Mouse (Mus musculus) bone marrow macrophage, adult 2 months (primary cell): ENCODE data around the gene Orc6. TPM values are rescaled to one million over a fixed set of nuclear protein-coding genes. Genes with fewer than 3 reads are reported as not detected.

Experiments used
- H3K27ac ChIP-seq: 2 replicates; pipeline ENCODE4 v1.5.1; 2012; ENCODE audit warnings: low read depth, low read length; ENCODE audit not compliant: insufficient read depth
- H3K4me1 ChIP-seq: 2 replicates; pipeline ENCODE4 v1.6.1; 2012; ENCODE audit warnings: low read length; ENCODE audit not compliant: control insufficient read depth, insufficient read depth
- H3K4me3 ChIP-seq: 2 replicates; pipeline ENCODE4 v1.5.1; 2012; ENCODE audit warnings: mild to moderate bottlenecking, low read length, moderate library complexity; ENCODE audit not compliant: insufficient read depth
- CTCF ChIP-seq: IDR thresholded peaks from 2 replicates; pipeline ENCODE4 v1.5.1; 2012; ENCODE audit warnings: low read depth, mild to moderate bottlenecking, low read length, moderate library complexity
- POLR2A ChIP-seq: IDR thresholded peaks from 2 replicates; pipeline ENCODE4 v1.6.1; 2012; ENCODE audit warnings: mild to moderate bottlenecking, low read depth, low read length, borderline replicate concordance
- polyA plus RNA-seq: library from polyadenylated mRNA; stranded (reverse); fragments of >200 nt; gene quantifications from 2 replicates; pipeline ENCODE4 v1.2.4, GENCODE M21; 2012; ENCODE audit not compliant: missing spikeins, insufficient read depth, insufficient read length

The Orc6 gene
- polyA plus RNA-seq, 1 experiment, result 22.8 TPM

DNA sequence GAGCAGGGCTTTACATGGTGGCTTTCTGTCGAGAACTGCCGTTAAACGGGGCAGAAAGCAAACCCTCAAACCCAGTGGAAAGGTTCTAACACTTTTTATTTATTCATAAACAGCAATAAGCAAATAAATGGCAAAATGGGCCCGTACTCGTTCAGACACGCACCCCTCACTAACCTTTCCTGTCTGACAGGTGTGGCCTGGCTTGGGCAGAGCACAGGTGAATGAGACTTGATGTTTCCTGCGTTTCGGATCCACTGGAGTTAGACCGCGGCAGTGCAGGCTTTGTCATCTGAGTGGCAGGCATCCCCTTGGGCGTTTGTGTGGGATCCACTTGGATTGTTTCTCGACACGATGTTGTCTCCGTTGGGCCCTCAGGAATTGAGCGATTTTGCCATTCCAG is 22.5 kb downstream of the Orc6 start:
- no peak overlapping the region for H3K4me3 ChIP-seq
- TF ChIP-seq CTCF (no peak), POLR2A (no peak)
- H3K27ac ChIP-seq, result no peak overlapping the region
- no peaks in the 10 kb centered on the region for H3K4me1 ChIP-seq

DNA sequence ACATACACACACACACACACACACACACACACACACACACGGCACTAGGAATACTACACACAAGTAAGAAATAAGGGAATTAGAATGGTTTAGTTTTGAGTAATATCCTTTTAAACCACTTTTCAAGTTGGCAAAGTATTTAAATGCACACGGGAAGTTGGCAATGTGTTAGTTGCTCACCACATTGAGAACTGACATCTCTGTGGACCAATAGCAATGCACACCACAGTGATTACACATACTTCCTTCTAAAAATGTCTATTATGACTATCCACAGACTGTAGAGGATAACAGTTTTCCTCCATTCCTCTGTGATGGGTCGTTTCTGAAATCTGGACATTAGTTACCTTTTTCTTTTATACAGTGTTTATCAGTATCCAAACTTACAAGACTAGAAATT is 23.7 kb downstream of the Orc6 start:
- Histone ChIP-seq H3K27ac (no peak overlapping the region), H3K4me1 (no peaks in the 10 kb centered on the region), H3K4me3 (no peak overlapping the region)
- TF ChIP-seq POLR2A (no peak), CTCF (no peak)

DNA sequence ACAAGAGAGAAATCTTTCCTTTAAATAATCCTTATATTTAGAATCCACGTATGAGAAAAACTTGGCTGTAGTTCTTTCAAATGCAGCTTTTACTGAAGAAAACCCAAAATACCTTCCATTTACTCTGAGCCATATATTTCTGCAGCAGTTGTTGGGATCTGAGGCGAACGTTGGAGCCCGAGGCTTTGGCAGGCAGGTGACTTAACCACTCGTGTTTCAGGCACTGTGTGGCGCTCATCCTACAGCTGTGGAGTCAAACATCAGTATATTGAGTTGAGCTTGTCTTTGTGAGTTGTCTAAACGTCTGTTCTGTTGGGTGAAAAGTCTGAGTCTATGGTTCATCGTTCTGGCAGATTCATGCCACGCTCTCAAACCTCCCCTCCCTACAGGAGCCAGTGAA is 27.6 kb downstream of the Orc6 start:
- TF ChIP-seq POLR2A (no peak), CTCF (no peak)
- Histone ChIP-seq H3K4me3 (no peak overlapping the region), H3K4me1 (no peaks in the 10 kb centered on the region), H3K27ac (no peak overlapping the region)

DNA sequence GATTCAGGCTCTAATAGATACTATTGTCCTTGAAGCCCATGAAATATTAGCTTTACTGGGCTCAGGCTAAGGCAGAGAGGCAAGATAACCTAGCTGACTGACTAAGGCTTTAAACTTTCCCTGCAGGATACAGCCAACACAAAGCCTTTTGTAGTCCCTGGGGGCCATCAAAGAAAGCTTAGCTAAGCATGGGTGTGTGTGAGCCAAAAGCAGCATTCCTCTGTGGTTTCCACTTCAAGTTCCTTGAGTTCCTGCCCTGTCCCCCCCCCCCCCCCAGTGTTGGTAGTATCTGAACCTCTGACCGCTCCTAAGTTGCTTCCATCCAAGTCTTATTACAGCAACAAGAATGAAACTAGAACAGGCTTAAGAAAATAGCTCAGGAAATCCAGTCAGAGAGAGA is 30.1 kb downstream of the Orc6 start:
- no peak overlapping the region for H3K4me3 ChIP-seq

DNA sequence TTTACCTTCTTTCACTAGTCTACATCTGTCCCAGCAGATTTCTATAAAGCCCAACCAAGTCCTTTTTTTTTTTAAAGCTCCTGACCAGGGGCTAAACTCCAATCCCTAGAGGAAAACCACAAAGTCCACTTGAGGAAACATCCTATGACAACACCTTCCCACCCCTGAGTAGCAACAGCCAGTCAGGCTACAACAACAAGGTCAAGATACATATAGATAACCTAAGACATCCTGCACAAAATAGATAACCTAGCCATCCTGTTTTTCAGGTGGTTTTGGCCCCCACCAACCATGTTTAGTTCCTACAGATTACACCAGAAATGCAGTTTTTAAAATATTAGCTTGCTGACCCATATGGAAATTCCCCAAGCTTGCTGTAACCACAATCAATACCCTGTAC is 35.7 kb downstream of the Orc6 start:
- TF ChIP-seq CTCF (no peak), POLR2A (no peak)
- Histone ChIP-seq H3K4me3 (no peak overlapping the region), H3K4me1 (no peaks in the 10 kb centered on the region), H3K27ac (no peak overlapping the region)

More for the DNA sequence above, 30.1 kb downstream of the Orc6 start:
- no peak for TF ChIP-seq CTCF
- no peak for TF ChIP-seq POLR2A
- Histone ChIP-seq H3K4me1 (no peaks in the 10 kb centered on the region), H3K27ac (no peak overlapping the region)

DNA sequence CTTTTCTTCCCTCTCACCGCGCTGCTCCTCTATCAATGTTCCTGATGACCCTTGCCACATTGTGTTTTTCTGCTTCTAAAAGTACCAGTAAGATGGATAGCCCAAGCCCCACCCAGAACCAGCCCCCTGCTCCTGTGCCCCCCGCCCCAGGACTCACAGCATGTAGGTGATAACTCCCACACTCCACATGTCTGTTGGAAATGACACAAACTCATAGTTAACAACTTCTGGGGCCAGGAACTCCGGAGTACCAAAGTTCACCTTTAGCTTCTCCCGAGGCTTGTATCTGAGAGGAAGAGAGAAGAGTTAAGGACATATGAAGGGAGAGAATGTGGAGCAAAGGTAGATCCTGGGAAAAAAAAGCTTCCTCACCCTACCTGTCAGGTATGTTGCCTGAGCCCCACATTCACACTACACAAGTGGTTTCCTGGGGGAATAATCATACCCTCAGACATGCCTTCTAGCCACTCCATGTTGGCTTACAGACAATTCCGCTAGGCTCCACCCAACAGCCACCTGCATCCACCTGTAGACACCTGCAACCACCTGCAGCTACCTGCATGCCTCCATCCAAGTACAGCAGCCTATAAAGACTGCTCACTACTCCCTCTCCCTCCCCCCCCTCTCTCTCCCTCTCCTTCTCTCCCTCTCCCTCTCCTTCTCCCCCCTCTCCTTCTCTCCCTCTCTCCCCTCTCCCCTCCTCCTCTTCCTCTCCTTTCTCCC is 36.9 kb downstream of the Orc6 start:
- Histone ChIP-seq H3K27ac (no peak overlapping the region), H3K4me1 (no peaks in the 10 kb centered on the region), H3K4me3 (no peak overlapping the region)
- TF ChIP-seq CTCF, result no peak
- no peak for TF ChIP-seq POLR2A

DNA sequence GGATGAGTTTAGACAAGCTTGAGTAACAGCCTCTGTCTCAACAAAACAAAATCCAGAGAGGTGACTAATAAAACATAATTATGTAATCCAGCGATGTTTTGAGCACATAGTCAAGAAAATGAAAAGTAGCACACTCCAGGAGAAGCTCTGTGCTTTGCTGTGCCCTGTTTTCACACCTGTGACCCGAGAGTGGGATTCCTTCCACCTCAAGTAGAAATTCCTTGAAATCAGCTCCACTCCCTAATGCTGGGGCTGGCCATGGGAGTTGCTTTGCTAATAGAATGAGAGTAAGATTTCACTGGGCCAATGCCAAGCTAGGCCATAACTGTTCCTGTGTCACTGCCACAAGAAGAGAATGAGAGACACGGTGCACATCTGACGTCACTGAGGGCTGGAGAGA is 38.2 kb downstream of the Orc6 start:
- no peak overlapping the region for H3K4me3 ChIP-seq
- H3K27ac ChIP-seq, result no peak overlapping the region
- no peaks in the 10 kb centered on the region for H3K4me1 ChIP-seq
- no peak for TF ChIP-seq CTCF
- TF ChIP-seq POLR2A, result no peak

DNA sequence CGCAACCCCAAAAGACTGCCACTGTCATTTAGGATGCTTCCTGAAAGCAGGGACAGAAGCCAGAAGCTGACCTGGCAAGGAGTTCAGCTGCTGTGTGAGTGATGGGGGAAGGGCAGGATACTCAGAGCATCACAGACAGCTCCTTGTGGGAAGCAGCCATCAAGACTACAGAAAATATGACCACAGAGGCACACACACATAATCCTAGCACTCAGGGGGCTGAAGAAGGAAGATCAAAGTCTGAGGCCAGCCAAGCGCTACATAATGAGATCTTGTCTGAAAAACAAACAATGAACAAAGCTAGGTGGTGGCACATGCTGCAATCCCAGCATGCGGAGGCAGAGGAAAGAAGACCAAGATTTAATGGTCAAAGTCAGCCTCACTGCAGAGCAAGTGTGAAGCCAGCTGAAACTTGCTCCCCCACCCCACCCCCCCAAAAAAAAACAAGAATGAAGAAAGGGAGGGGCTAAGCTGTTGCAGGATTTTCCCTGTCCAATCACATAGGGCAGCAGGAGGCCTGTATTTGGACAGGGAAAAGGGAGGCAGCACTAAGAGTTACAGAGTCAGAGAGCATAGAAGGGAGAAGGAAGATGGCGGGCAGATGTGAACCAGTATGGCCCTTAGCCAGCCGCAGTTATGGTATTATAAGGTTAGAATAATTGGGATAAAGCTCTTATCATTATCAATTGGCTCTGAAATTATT is 40.6 kb downstream of the Orc6 start:
- TF ChIP-seq POLR2A, result no peak
- no peak for TF ChIP-seq CTCF
- no peak overlapping the region for H3K27ac ChIP-seq
- no peak overlapping the region for H3K4me3 ChIP-seq
- H3K4me1 ChIP-seq, result no peaks in the 10 kb centered on the region

DNA sequence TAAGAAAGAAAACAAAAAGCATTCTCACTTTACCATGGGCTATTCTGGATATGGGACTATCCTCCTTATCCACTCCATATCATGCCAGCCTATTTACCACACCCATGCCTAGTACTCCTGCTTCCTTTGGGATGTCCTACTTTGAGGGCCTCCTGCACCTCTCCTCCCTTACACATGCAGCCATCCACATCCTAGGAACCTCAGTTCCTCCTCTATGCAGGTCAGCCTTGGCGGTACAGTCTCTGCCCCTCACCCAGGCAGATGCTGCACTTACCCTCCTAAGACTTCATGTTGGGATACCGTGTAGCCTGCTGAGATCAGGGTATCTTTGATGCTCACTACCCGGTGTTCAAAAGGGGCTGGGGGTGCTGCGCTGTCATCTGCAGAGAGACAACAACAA is 53.9 kb downstream of the Orc6 start:
- TF ChIP-seq POLR2A (no peak), CTCF (no peak)
- H3K4me3 ChIP-seq, result no peak overlapping the region
- H3K4me1 ChIP-seq, result no peaks in the 10 kb centered on the region
- H3K27ac ChIP-seq, result no peak overlapping the region

Other genes with a start within 250 kb of the Orc6 start
- gene Fbxw9, start 239.6 kb upstream of the Orc6 start, polyA plus RNA-seq, result 10.2 and 11.8 TPM in 2 replicates
- not detected in 2 replicates for gene Gm5741, start 231.7 kb upstream of the Orc6 start, polyA plus RNA-seq
- 36.7 and 44.9 TPM in 2 replicates for gene Dhps, start 227.9 kb upstream of the Orc6 start, polyA plus RNA-seq
- 90.2 and 113 TPM in 2 replicates for gene Wdr83os, start 218.9 kb upstream of the Orc6 start, polyA plus RNA-seq
- 22.6 and 27.3 TPM in 2 replicates for gene Wdr83, start 218.3 kb upstream of the Orc6 start, polyA plus RNA-seq
- gene Man2b1, start 216.4 kb upstream of the Orc6 start, polyA plus RNA-seq, result 390 and 469 TPM in 2 replicates
- 1.2 and 1.7 TPM in 2 replicates for gene Zfp791, start 176.5 kb upstream of the Orc6 start, polyA plus RNA-seq
- not detected in 2 replicates for gene Cks1brt, start 147.7 kb upstream of the Orc6 start, polyA plus RNA-seq
- gene Olfr371, start 73.6 kb upstream of the Orc6 start, polyA plus RNA-seq, result not detected in 2 replicates
- 98.0 and 108 TPM in 2 replicates for gene Vps35, start 170 bp downstream of the Orc6 start, polyA plus RNA-seq
- gene Mylk3, start 86.7 kb downstream of the Orc6 start, polyA plus RNA-seq, result not detected in 2 replicates
- gene 4921524J17Rik, start 133.2 kb downstream of the Orc6 start, polyA plus RNA-seq, result 28.9 and 31.0 TPM in 2 replicates
- gene Gpt2, start 192.9 kb downstream of the Orc6 start, polyA plus RNA-seq, result 6.1 and 7.4 TPM in 2 replicates